In the genomic region with DNA sequence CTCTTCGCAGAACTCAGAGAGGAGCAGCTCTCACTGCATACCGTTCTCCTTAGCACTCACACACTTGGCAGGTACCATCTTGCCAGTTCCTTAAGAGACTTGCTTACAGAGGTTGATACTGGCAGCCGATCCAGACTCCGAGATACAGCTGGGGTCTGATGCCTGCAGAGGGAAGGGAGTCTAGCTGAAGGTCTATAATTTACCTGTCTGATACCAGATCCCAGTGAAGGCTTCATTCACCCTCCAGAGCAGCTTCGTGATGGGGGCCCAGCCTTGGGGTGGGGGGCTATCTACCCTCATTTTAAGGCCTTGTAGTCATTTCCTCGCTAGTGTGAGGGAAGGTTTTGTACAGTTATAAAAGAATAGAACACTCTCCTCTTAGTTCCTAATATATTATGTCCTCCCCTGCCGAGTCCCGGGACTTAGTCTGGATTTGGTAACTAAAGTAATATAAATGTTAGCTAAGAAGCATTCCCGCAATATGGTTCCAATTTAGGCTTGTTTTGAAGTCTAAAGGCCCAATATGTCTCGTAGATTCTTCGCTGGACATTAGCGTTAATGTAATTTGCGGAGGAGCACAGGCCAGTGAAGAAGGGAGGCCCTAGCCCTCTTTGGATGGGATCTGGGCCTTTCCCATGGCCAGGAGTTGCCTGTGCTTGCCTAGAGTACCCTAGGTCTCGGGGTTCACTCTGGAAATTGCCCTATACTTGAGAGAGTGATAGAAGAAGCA, we compare ENCODE assay signal across 12 mouse cellular contexts.
DNase-seq lines count a peak whose midpoint lies in the region; ATAC-seq lines count a peak whose summit lies in the region.
"Had no signal": no experiment of that assay in that cellular context is flagged by ENCODE, and none has a peak within 500 bp of the region (broad histone marks: within the 10 kb centered on the region; RNA-seq: fewer than 3 reads in every experiment).

No protein-coding gene starts in this region.

- peak; percentile 54 for DNase-seq in heart, embryonic 10.5 days (ENCODE audit: low spot score)
- no peak for DNase-seq in heart, postnatal 14 days
- DNase-seq in midbrain, embryonic 11.5 days (ENCODE audit: low spot score, missing footprints) = peak; percentile 77
- DNase-seq in urinary bladder, postnatal 25 days (ENCODE audit: low spot score) = no peak
- no peak for DNase-seq in layer of hippocampus, adult 9-10 months (ENCODE audit: low spot score)
- DNase-seq: right cerebral cortex, postnatal 4 days had no signal

- H3K27me3 ChIP-seq in heart, embryonic 10.5 days (ENCODE audit: insufficient read depth, poor library complexity, severe bottlenecking) = no peaks in the 10 kb centered on the region
- H3K27me3 ChIP-seq in midbrain, embryonic 11.5 days (ENCODE audit: control insufficient read depth, insufficient read depth, low read length) = no peaks in the 10 kb centered on the region; the same call in 1 of the 2 replicates
- H3K27me3 ChIP-seq in midbrain, embryonic 15.5 days (replicated peaks) = no peaks in the 10 kb centered on the region
- no peaks in the 10 kb centered on the region; the same call in 1 of the 2 replicates for H3K27me3 ChIP-seq in embryonic facial prominence, embryonic 15.5 days
- peaks cover 12% of the 10 kb centered on the region; the same call in 1 of the 2 replicates for H3K27me3 ChIP-seq in neural tube, embryonic 13.5 days
- H3K27me3 ChIP-seq: intestine, embryonic 15.5 days; megakaryocyte, embryonic 14.5 days had no signal

- ATAC-seq in midbrain, embryonic 11.5 days (ENCODE audit: low FRiP score) = no peak
- ATAC-seq in midbrain, embryonic 15.5 days (replicated peaks) = no peak
- no peak for ATAC-seq in embryonic facial prominence, embryonic 15.5 days (ENCODE audit: insufficient number of reproducible peaks, low FRiP score, low TSS enrichment, low read depth)
- 0 out of 2 replicates have a peak, but pooled peaks have one; percentile 27 for ATAC-seq in neural tube, embryonic 13.5 days (ENCODE audit: low read depth)
- ATAC-seq: intestine, embryonic 15.5 days had no signal

- H3K36me3 ChIP-seq in heart, embryonic 10.5 days = 0 out of 2 replicates have a peak, but pooled peaks cover 3% of the 10 kb centered on the region
- H3K36me3 ChIP-seq in midbrain, embryonic 11.5 days (ENCODE audit: control insufficient read depth, insufficient read depth, low read length) = no peaks in the 10 kb centered on the region
- no peaks in the 10 kb centered on the region for H3K36me3 ChIP-seq in midbrain, embryonic 15.5 days (replicated peaks)
- H3K36me3 ChIP-seq in embryonic facial prominence, embryonic 15.5 days = no peaks in the 10 kb centered on the region
- H3K36me3 ChIP-seq in neural tube, embryonic 13.5 days = no peaks in the 10 kb centered on the region
- H3K36me3 ChIP-seq: intestine, embryonic 15.5 days had no signal

- intact Hi-C loops in heart, postnatal 14 days (cut with DNase I) = no loop called here

- no peaks in the 10 kb centered on the region for H3K9me3 ChIP-seq in heart, embryonic 10.5 days
- H3K9me3 ChIP-seq in midbrain, embryonic 11.5 days (ENCODE audit: control insufficient read depth, low read length) = no peaks in the 10 kb centered on the region
- no peaks in the 10 kb centered on the region for H3K9me3 ChIP-seq in midbrain, embryonic 15.5 days
- no peaks in the 10 kb centered on the region for H3K9me3 ChIP-seq in embryonic facial prominence, embryonic 15.5 days (replicated peaks)
- no peaks in the 10 kb centered on the region for H3K9me3 ChIP-seq in neural tube, embryonic 13.5 days
- H3K9me3 ChIP-seq: intestine, embryonic 15.5 days had no signal

- H3K4me1 ChIP-seq in heart, embryonic 10.5 days = peaks cover 16% of the 10 kb centered on the region
- peaks cover 6% of the 10 kb centered on the region for H3K4me1 ChIP-seq in midbrain, embryonic 11.5 days (ENCODE audit: control insufficient read depth, insufficient read depth, low read length)
- H3K4me1 ChIP-seq in midbrain, embryonic 15.5 days = peaks cover 9% of the 10 kb centered on the region
- H3K4me1 ChIP-seq in embryonic facial prominence, embryonic 15.5 days = peaks cover 19% of the 10 kb centered on the region
- peaks cover 14% of the 10 kb centered on the region for H3K4me1 ChIP-seq in neural tube, embryonic 13.5 days (replicated peaks)
- H3K4me1 ChIP-seq: megakaryocyte, embryonic 14.5 days had no signal

- no peak overlapping the region for H3K9ac ChIP-seq in midbrain, embryonic 11.5 days (ENCODE audit: low read length)
- H3K9ac ChIP-seq in midbrain, embryonic 15.5 days = no peak overlapping the region
- H3K9ac ChIP-seq in embryonic facial prominence, embryonic 15.5 days = no peak overlapping the region
- H3K9ac ChIP-seq in neural tube, embryonic 13.5 days = no peak overlapping the region
- H3K9ac ChIP-seq: intestine, embryonic 15.5 days; liver, embryonic 14.5 days had no signal

- peak overlapping the region; percentile 41; the same call in 1 of the 2 replicates for H3K4me3 ChIP-seq in heart, embryonic 10.5 days
- no peak overlapping the region for H3K4me3 ChIP-seq in midbrain, embryonic 11.5 days (ENCODE audit: low read depth, low read length)
- H3K4me3 ChIP-seq in midbrain, embryonic 15.5 days = no peak overlapping the region
- no peak overlapping the region for H3K4me3 ChIP-seq in embryonic facial prominence, embryonic 15.5 days (replicated peaks)
- no peak overlapping the region for H3K4me3 ChIP-seq in neural tube, embryonic 13.5 days
- H3K4me3 ChIP-seq: intestine, embryonic 15.5 days; megakaryocyte, embryonic 14.5 days had no signal

- peak overlapping the region; percentile 56 for H3K27ac ChIP-seq in heart, embryonic 10.5 days
- H3K27ac ChIP-seq in midbrain, embryonic 11.5 days (ENCODE audit: low read depth, low read length) = no peak overlapping the region
- no peak overlapping the region for H3K27ac ChIP-seq in midbrain, embryonic 15.5 days
- H3K27ac ChIP-seq in embryonic facial prominence, embryonic 15.5 days (replicated peaks) = no peak overlapping the region
- H3K27ac ChIP-seq in neural tube, embryonic 13.5 days (replicated peaks) = no peak overlapping the region
- H3K27ac ChIP-seq: intestine, embryonic 15.5 days; liver, embryonic 14.5 days had no signal

- H3K4me2 ChIP-seq in midbrain, embryonic 11.5 days = no peak overlapping the region
- no peak overlapping the region for H3K4me2 ChIP-seq in midbrain, embryonic 15.5 days
- 0 out of 2 replicates have a peak overlapping the region, but pooled peaks have one; percentile 39 for H3K4me2 ChIP-seq in embryonic facial prominence, embryonic 15.5 days (replicated peaks)
- H3K4me2 ChIP-seq in neural tube, embryonic 13.5 days = peak overlapping the region; percentile 53; the same call in 1 of the 2 replicates

- 76% methylated on average over 14 of the region's 14 CpGs for WGBS in heart, embryonic 10.5 days
- 80% methylated on average over 14 of the region's 14 CpGs for WGBS in midbrain, embryonic 11.5 days
- 89% methylated on average over 14 of the region's 14 CpGs for WGBS in midbrain, embryonic 15.5 days
- WGBS in embryonic facial prominence, embryonic 15.5 days = 37% methylated on average over 14 of the region's 14 CpGs
- WGBS in neural tube, embryonic 13.5 days = 79% methylated on average over 14 of the region's 14 CpGs

Comparison
In these comparisons a context has a peak if more than half of its experiments do, and no peak if none do; other contexts are left out.
1. DNase-seq: peak in heart, embryonic 10.5 days (single experiment) and midbrain, embryonic 11.5 days (single experiment); none in heart, postnatal 14 days (0 of 2), urinary bladder, postnatal 25 days (single experiment) and layer of hippocampus, adult 9-10 months (single experiment).
2. H3K4me2 ChIP-seq: peak in embryonic facial prominence, embryonic 15.5 days (single experiment) and neural tube, embryonic 13.5 days (single experiment); none in midbrain, embryonic 11.5 days (single experiment) and midbrain, embryonic 15.5 days (single experiment).